Mouse (Mus musculus): ENCODE measurements around the gene Slc16a4. TPM values are rescaled to one million over a fixed set of nuclear protein-coding genes. Genes with fewer than 3 reads are reported as not detected.

Slc16a4 gene
- total RNA-seq (2023) = 1 to 10 TPM; 1.1 to 1.3 TPM

DNA sequence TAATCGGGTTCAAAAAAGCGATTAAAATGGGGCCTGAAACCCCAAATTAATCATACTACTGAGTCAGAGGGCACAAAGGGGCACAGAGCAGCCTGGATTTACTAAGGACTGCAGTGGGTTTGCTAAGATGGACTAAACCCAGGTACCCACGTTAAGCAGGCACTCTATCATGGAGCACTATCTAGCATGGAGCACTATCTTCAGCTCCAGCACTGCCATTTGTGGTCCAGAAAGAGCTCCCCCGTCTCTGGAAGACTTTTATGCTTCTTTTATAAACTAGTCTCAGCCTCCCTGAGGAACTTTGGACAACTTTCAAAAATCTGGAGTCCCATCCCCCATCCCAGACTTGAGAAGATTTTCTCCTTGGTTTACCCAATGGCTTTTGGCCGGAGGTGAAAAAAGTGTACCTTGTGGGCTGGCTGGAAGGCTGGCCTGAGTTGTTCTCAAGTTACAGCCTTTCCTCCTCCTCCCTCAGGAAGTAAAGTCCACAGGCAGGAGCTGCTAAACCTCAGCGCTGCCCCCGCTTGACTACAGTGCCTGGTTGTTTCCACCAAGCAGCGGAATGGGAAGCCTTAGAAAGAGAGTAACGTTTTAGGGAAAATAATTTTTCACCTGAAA is at the start of gene Slc16a4:
Gene Slc16a4, plus strand, starts transcription at position 467 of the 618 bp plus-strand sequence.

DNA sequence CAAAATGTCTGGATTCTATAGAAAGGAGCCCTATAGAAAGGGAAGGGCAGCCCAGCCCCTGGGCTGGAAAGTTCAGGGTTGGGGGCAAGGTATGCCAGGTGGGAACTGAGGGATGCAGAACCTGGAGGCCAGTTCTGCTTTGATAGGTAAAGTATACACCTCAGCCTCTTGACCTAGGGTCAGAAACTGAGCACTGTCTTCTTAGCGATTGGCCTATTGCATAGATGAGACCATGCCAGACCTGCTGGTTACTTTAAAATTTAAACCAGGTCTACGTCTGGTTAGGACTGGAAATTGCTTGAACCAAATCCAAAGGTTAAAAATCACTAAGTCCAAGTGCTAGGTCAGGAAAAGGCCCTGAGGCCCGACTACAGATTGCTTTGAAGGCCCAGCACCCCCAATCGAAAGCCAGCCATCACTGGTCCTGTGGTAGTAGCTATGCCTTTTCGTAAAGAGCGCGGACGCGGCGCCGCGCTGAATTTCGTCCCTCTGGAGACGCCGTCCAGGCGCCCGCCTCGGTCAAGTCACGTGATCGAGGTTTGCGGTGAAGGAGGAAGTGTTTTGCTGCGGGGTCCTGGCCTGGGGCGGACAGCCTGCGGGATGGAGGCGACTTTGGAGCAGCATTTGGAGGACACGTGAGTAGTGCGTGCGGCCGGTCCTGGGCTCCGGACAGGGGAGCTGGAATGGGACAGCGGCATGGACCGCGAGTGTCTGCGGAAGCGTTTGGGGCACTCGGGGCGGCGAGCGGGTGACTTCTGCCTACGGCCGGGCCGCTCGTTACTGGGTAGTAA is 12.4 kb upstream of the Slc16a4 start, which contains the start of gene Lamtor5:
Gene Lamtor5, plus strand, starts transcription at position 380 of the 791 bp plus-strand sequence.

GRCm38 (mm10) chr3:107333381-107334201 is 42.6 kb downstream of the Slc16a4 start, which contains the start of gene Rbm15:
Gene Rbm15, minus strand, starts transcription at chr3:107333673.

Other genes starting within 250 kb of the Slc16a4 start
- under 1 TPM; 0.18 to 0.29 TPM for gene Kcna2, start 190.1 kb upstream of the Slc16a4 start, total RNA-seq (2023)
- not detected for gene Kcna10, start 108.2 kb upstream of the Slc16a4 start, total RNA-seq (2023)
- gene Cym, start 69.5 kb upstream of the Slc16a4 start, total RNA-seq (2023) = not detected
- gene A630076J17Rik, start 60.6 kb upstream of the Slc16a4 start, total RNA-seq (2023) = not detected
- not detected for gene Prok1, start 51.5 kb upstream of the Slc16a4 start, total RNA-seq (2023)
- gene Lamtor5, start 12.4 kb upstream of the Slc16a4 start, total RNA-seq (2023) = 10 to 100 TPM; 46.0 to 48.8 TPM
- 10 to 100 TPM; 69.7 to 71.6 TPM for gene Rbm15, start 42.4 kb downstream of the Slc16a4 start, total RNA-seq (2023)
- gene Kcnc4, start 168.3 kb downstream of the Slc16a4 start, total RNA-seq (2023) = not detected
- not detected for gene Slc6a17, start 226.8 kb downstream of the Slc16a4 start, total RNA-seq (2023)

Measured in B cell, adult 67 days (primary cell).